Mouse (Mus musculus) gonadal fat pad, adult 2 months (tissue): ENCODE results near the gene Zkscan3. TPM values are rescaled to one million over a fixed set of nuclear protein-coding genes. Genes with fewer than 3 reads are reported as not detected.
"Not testable (repeated sequence)": the region's sequence is repeated elsewhere in the genome, so short reads cannot be mapped to it uniquely, and the experiment has no call there.

ENCODE experiments used
- DNase-seq: peaks from one replicate; pipeline ENCODE4 v3.0.0-alpha.2; 2012; ENCODE audit warnings: low read depth
- polyA plus RNA-seq: library from polyadenylated mRNA; depleted of rRNA; stranded (reverse); fragments of >200 nt; gene quantifications from 2 replicates; pipeline ENCODE4 v1.2.3, GENCODE M21; 2012; rRNA removed

Gene Zkscan3
- polyA plus RNA-seq, 1 experiment = 29.1 TPM

- no peak for DNase-seq
Observed at GRCm38 (mm10) chr13:21397486-21397885, 5.1 kb downstream of the Zkscan3 start.

- DNase-seq = not testable (repeated sequence)
Observed at GRCm38 (mm10) chr13:21396048-21396447, 6.5 kb downstream of the Zkscan3 start.

- peak; percentile 52 for DNase-seq
Observed at GRCm38 (mm10) chr13:21395623-21396022, 6.9 kb downstream of the Zkscan3 start.

GRCm38 (mm10) chr13:21395211-21395610, 7.3 kb downstream of the Zkscan3 start:
- DNase-seq = no peak

- no peak for DNase-seq
Observed at GRCm38 (mm10) chr13:21377773-21378172, 24.8 kb downstream of the Zkscan3 start.

GRCm38 (mm10) chr13:21372700-21373099, 29.9 kb downstream of the Zkscan3 start:
- no peak for DNase-seq

GRCm38 (mm10) chr13:21366635-21367034, 35.9 kb downstream of the Zkscan3 start:
- no peak for DNase-seq

- no peak for DNase-seq
Observed at GRCm38 (mm10) chr13:21363719-21364118, 38.8 kb downstream of the Zkscan3 start.

GRCm38 (mm10) chr13:21362621-21363248, 39.8 kb downstream of the Zkscan3 start, which contains the start of gene Zscan12:
Gene Zscan12, plus strand, starts transcription at chr13:21362820.
- DNase-seq = peak; percentile 57

- DNase-seq = no peak
Observed at GRCm38 (mm10) chr13:21350593-21350992, 52.0 kb downstream of the Zkscan3 start.

- DNase-seq = no peak
Observed at GRCm38 (mm10) chr13:21346610-21347009, 55.9 kb downstream of the Zkscan3 start, which contains the start of gene Olfr1367. Gene Olfr1367, plus strand, starts transcription at chr13:21346910.

Other genes starting within 250 kb of the Zkscan3 start
- 44.6 and 55.3 TPM in 2 replicates for gene Trim27, start 223.3 kb downstream of the Zkscan3 start, polyA plus RNA-seq
- gene Gpx5, start 110.0 kb downstream of the Zkscan3 start, polyA plus RNA-seq = 7,749 and 11,313 TPM in 2 replicates
- 30.8 and 58.3 TPM in 2 replicates for gene Gpx6, start 90.6 kb downstream of the Zkscan3 start, polyA plus RNA-seq
- gene Olfr1367, start 55.8 kb downstream of the Zkscan3 start, polyA plus RNA-seq = not detected in 2 replicates
- 1.9 and 2.3 TPM in 2 replicates for gene Zscan12, start 39.9 kb downstream of the Zkscan3 start, polyA plus RNA-seq
- gene Pgbd1, start 38.3 kb upstream of the Zkscan3 start, polyA plus RNA-seq = 0.81 and 1.2 TPM in 2 replicates
- 22.6 and 23.8 TPM in 2 replicates for gene Zscan26, start 51.0 kb upstream of the Zkscan3 start, polyA plus RNA-seq
- 0.74 and 0.86 TPM in 2 replicates for gene Nkapl, start 65.8 kb upstream of the Zkscan3 start, polyA plus RNA-seq
- 1.7 and 2.0 TPM in 2 replicates for gene Zkscan4, start 76.2 kb upstream of the Zkscan3 start, polyA plus RNA-seq
- gene Gm10065, start 76.7 kb upstream of the Zkscan3 start, polyA plus RNA-seq = 0.76 TPM in 1 of 2 replicates, not detected in the other
- 0.27 and 0.50 TPM in 2 replicates for gene AK157302, start 92.5 kb upstream of the Zkscan3 start, polyA plus RNA-seq
- gene Gm11273, start 98.7 kb upstream of the Zkscan3 start, polyA plus RNA-seq = 12.7 and 15.5 TPM in 2 replicates
- 6.2 and 6.3 TPM in 2 replicates for gene Zkscan8, start 128.4 kb upstream of the Zkscan3 start, polyA plus RNA-seq
- gene Olfr1366, start 140.1 kb upstream of the Zkscan3 start, polyA plus RNA-seq = not detected in 2 replicates
- not detected in 2 replicates for gene Olfr1535, start 157.1 kb upstream of the Zkscan3 start, polyA plus RNA-seq
- gene Olfr1364, start 179.0 kb upstream of the Zkscan3 start, polyA plus RNA-seq = not detected in 2 replicates
- not detected in 2 replicates for gene Olfr1362, start 211.3 kb upstream of the Zkscan3 start, polyA plus RNA-seq
- not detected in 2 replicates for gene Olfr11, start 239.8 kb upstream of the Zkscan3 start, polyA plus RNA-seq